Mouse (Mus musculus) kidney, adult 2 months (tissue): ENCODE data around the gene Aldh3a1.

Experiments
- CTCF ChIP-seq: fragments of 200-500 bp; conservative IDR thresholded peaks from 2 replicates; pipeline ENCODE4 v1.5.1; 2011; ENCODE audit warnings: low read depth, mild to moderate bottlenecking, control low read depth, low read length, moderate library complexity, mixed read lengths; ENCODE audit not compliant: insufficient read depth, insufficient read length
- POLR2A ChIP-seq: fragments of 200-500 bp; IDR thresholded peaks from one replicate; pipeline ENCODE4 v1.6.1; 2011; ENCODE audit warnings: low read depth, low read length, control low read depth

DNA sequence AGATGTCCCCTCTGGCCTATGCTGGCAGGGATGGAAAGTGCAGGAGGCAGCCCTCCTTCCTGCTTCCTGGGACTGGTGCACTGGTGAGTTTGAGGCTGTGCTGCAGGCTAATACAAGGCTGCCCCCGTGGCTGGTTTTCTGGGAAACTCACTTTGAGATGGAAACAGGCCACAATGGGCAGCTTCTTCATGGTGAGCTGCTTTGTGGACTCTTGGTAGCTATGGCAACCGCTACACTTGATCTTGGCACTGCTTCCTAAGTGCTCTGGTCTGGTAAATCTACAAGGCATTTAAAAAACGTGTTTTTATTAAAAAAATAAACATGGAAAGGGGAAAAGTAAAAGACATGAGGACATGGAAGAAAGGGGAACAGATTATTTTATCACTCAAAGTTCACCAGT is 49.2 kb upstream of the Aldh3a1 start:
- no peak for TF ChIP-seq POLR2A
- TF ChIP-seq CTCF, result no peak
